Mouse (Mus musculus) stomach, embryonic 15.5 days (tissue): ENCODE data around the gene Rras2. TPM values are rescaled to one million over a fixed set of nuclear protein-coding genes. Genes with fewer than 3 reads are reported as not detected.
A peak's percentile ranks its signal among the peaks of the same experiment; 100 is the strongest.

Experiments used
- ATAC-seq: fragments of 200-750 bp; cut with Nextera tagmentation; 2 replicates; pipeline ENCODE4 v1.8.0; 2017; ENCODE audit warnings: low read depth, moderate number of reproducible peaks, moderate TSS enrichment; ENCODE audit not compliant: insufficient read depth, low FRiP score
- H3K27ac ChIP-seq: fragments of 300-500 bp; sonication (generic); 2 replicates; pipeline ENCODE4 v1.5.1; 2015; ENCODE audit warnings: mild to moderate bottlenecking, inconsistent platforms
- H3K27me3 ChIP-seq: fragments of 300-500 bp; sonication (generic); replicated peaks from 2 replicates; pipeline ENCODE4 v1.6.1; 2015; ENCODE audit warnings: inconsistent platforms
- H3K36me3 ChIP-seq: fragments of 300-500 bp; sonication (generic); 2 replicates; pipeline ENCODE4 v1.6.1; 2015; ENCODE audit warnings: inconsistent platforms
- H3K4me1 ChIP-seq: fragments of 300-500 bp; sonication (generic); 2 replicates; pipeline ENCODE4 v1.6.1; 2015; ENCODE audit warnings: inconsistent platforms
- H3K4me2 ChIP-seq: fragments of 300-500 bp; sonication (generic); 2 replicates; pipeline ENCODE4 v1.6.1; 2015; ENCODE audit warnings: mild to moderate bottlenecking, inconsistent platforms
- H3K4me3 ChIP-seq: fragments of 300-500 bp; sonication (generic); replicated peaks from 2 replicates; pipeline ENCODE4 v1.5.1; 2015; ENCODE audit warnings: inconsistent platforms
- H3K9ac ChIP-seq: fragments of 300-500 bp; sonication (generic); 2 replicates; pipeline ENCODE4 v1.6.1; 2015; ENCODE audit warnings: inconsistent platforms
- H3K9me3 ChIP-seq: fragments of 300-500 bp; sonication (generic); 2 replicates; pipeline ENCODE4 v1.6.1; 2016; ENCODE audit warnings: inconsistent platforms
- WGBS: fragments of 180-500 bp; shearing (Covaris S2); methylation state at CpG from one replicate; pipeline ENCODE4 v1.1.7; 2015; 5-methylcytosine and 5-hydroxymethylcytosine counted together
- polyA plus RNA-seq: library from polyadenylated mRNA; unstranded; fragments of >200 nt; fragmentation: Nextera tagmentation; extraction: Ambion mirVana; gene quantifications from 2 replicates; pipeline ENCODE4 v1.2.1, GENCODE M21; 2015

Rras2 gene
- polyA plus RNA-seq, 1 experiment from 2014 or later, result 28.5 TPM

DNA sequence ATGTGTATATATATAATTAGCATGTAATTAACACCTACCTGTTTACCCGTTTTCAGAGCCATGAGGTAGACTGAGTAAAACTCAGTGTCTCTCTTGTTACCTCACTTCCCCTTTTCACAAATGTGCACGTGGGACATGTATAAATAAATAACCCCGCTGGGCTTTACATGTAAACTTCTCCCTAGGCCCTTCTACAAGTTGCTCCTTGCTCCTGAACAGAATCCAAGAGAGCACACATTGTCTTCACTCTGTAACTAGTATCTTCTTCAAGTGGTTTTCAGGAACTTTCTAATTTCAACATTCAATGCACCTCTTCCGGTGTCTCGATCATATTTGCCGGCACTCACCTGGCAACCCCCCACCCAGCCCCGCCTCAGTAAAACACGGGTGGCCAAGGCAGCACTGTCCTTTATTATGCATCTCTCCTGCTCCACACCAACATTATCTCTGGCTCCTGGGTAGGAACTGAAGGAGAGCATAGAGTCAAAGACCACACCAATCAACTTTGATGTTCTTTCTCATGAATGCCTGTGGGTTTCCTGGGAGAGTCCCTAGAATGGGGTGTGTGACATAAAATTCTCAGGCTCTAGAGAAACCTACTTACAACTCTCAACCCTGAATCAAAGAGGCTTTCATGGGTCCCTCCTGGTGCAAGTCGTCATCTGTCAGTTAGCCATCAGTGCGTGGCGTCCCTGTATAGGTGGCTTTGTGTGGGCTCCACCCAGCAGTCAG lies 47.7 kb downstream of the Rras2 start:
- Histone ChIP-seq H3K4me1 (peaks cover 28% of the 10 kb centered on the region), H3K27me3 (no peaks in the 10 kb centered on the region), H3K4me2 (no peak overlapping the region), H3K36me3 (no peaks in the 10 kb centered on the region), H3K9me3 (no peaks in the 10 kb centered on the region), H3K4me3 (no peak overlapping the region), H3K9ac (no peak overlapping the region), H3K27ac (no peak overlapping the region)
- no peak for ATAC-seq
- WGBS, result 78% methylated on average over 11 of the region's 11 CpGs

- H3K9me3 ChIP-seq, result no peaks in the 10 kb centered on the region
- H3K9ac ChIP-seq, result no peak overlapping the region
- no peaks in the 10 kb centered on the region for H3K36me3 ChIP-seq
- no peak overlapping the region for H3K4me2 ChIP-seq
- H3K4me3 ChIP-seq, result no peak overlapping the region
- H3K27me3 ChIP-seq, result no peaks in the 10 kb centered on the region
- 79% methylated on average over 11 of the region's 11 CpGs for WGBS
- no peak overlapping the region for H3K27ac ChIP-seq
- no peak for ATAC-seq
- H3K4me1 ChIP-seq, result peaks cover 28% of the 10 kb centered on the region
Measured at GRCm38 (mm10) chr7:114068956-114069533, 48.5 kb downstream of the Rras2 start.

GRCm38 (mm10) chr7:114066529-114067178 lies 50.9 kb downstream of the Rras2 start:
- 6% methylated on average over 14 of the region's 14 CpGs for WGBS
- H3K4me1 ChIP-seq, result peaks cover 16% of the 10 kb centered on the region
- H3K27ac ChIP-seq, result peak overlapping the region; percentile 42
- H3K4me3 ChIP-seq, result peak overlapping the region; percentile 14
- H3K9ac ChIP-seq, result no peak overlapping the region
- no peaks in the 10 kb centered on the region for H3K36me3 ChIP-seq
- H3K27me3 ChIP-seq, result no peaks in the 10 kb centered on the region
- ATAC-seq, result peak; percentile 67; the same call in 1 of the 2 replicates
- H3K9me3 ChIP-seq, result no peaks in the 10 kb centered on the region
- H3K4me2 ChIP-seq, result peak overlapping the region; percentile 52

DNA sequence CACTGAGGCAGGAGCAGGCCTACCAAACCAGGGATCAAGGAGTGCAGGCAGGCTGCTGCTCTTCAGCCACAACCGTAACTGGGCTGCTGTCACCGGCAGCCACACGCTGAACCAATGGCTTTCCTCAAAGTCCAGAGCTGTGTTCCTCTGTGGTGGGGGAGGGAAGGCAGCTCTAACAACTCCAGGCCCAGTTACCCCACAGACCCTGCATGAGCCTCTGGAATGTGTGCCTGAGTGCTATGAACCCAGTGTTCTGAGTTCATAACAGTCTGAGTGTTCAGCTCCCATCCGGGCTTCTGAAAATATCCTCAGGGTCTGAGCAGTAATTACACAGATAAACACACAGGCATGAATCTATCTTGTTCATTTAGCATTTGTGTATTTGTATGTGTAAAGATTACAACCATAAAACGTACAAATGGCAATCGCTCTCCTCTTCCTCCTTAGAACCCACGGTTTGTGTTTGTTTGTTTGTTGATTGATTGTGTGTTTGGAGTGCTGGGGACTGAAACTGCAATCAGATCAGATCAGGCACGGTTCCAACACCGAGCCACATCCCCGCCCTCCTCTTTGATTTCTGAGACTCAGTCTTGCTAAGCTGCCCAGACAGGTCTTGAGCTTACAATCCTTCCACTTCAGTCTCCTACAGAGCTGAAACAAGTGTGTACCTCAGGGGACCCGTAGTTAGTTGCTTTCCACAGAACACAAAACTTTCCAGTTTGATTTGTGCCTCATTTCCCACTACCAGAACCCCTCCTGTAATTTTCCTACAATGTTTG lies 52.0 kb downstream of the Rras2 start:
- no peak for ATAC-seq
- H3K27ac ChIP-seq, result peak overlapping the region; percentile 42
- peaks cover 10% of the 10 kb centered on the region for H3K4me1 ChIP-seq
- H3K36me3 ChIP-seq, result no peaks in the 10 kb centered on the region
- no peaks in the 10 kb centered on the region for H3K27me3 ChIP-seq
- no peak overlapping the region for H3K9ac ChIP-seq
- no peak overlapping the region for H3K4me3 ChIP-seq
- peak overlapping the region; percentile 52 for H3K4me2 ChIP-seq
- 37% methylated on average over 11 of the region's 11 CpGs for WGBS
- no peaks in the 10 kb centered on the region for H3K9me3 ChIP-seq

DNA sequence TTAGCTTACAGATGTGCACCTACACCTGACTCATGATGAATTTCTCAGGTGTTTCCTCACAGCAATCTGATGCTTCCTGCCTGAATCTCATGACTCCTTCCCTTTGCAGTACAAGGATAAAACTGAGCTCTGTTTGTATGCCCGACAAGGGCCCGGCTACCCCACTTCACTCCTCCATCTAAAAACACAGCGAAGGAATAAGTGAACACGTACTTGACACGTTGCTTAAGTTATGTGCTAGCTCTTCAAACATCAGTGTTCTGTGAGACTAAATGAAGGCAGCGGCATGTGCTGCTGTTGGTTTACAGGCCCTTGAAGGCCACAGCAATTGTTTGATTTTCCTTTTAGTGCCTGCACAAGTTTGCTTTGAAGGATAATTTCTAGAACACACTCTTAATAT lies 53.6 kb downstream of the Rras2 start:
- no peak overlapping the region for H3K4me3 ChIP-seq
- H3K9me3 ChIP-seq, result no peaks in the 10 kb centered on the region
- H3K27ac ChIP-seq, result 0 out of 2 replicates have a peak overlapping the region, but pooled peaks have one; percentile 48
- H3K27me3 ChIP-seq, result no peaks in the 10 kb centered on the region
- no peaks in the 10 kb centered on the region for H3K36me3 ChIP-seq
- no peak for ATAC-seq
- 71% methylated on average over 6 of the region's 6 CpGs for WGBS
- H3K4me1 ChIP-seq, result peaks cover 10% of the 10 kb centered on the region
- no peak overlapping the region for H3K9ac ChIP-seq
- no peak overlapping the region for H3K4me2 ChIP-seq

- ATAC-seq, result peak; percentile 54; the same call in 1 of the 2 replicates
- no peaks in the 10 kb centered on the region for H3K36me3 ChIP-seq
- no peaks in the 10 kb centered on the region for H3K27me3 ChIP-seq
- 0 out of 2 replicates have a peak overlapping the region, but pooled peaks have one; percentile 48 for H3K27ac ChIP-seq
- H3K4me3 ChIP-seq, result no peak overlapping the region
- 34% methylated on average over 8 of the region's 8 CpGs for WGBS
- H3K9me3 ChIP-seq, result no peaks in the 10 kb centered on the region
- peaks cover 10% of the 10 kb centered on the region for H3K4me1 ChIP-seq
- H3K9ac ChIP-seq, result no peak overlapping the region
- H3K4me2 ChIP-seq, result no peak overlapping the region
Measured at GRCm38 (mm10) chr7:114063534-114063933, 54.0 kb downstream of the Rras2 start.

DNA sequence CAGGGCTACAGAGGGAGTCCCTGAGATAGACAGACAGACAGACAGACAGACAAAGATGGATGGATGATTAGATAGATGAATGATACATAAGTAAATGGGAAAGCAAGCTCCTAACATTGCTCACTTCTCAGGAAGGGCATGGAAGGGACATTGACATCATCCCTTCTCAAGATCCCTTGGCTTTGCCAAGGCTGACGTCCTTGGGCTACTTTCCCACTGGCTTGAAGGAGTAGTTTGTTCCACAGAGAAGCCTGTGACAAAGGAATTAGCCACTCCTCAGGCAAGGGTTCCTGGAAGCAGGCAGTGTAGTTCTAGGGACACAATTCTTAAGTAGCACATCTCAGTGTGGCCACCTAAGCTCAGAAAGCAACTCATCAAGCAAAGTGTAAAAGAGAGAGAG lies 55.1 kb downstream of the Rras2 start:
- H3K9ac ChIP-seq, result no peak overlapping the region
- no peaks in the 10 kb centered on the region for H3K27me3 ChIP-seq
- H3K4me3 ChIP-seq, result no peak overlapping the region
- 57% methylated on average over 1 of the region's 1 CpGs for WGBS
- no peaks in the 10 kb centered on the region for H3K36me3 ChIP-seq
- H3K4me2 ChIP-seq, result no peak overlapping the region
- no peak for ATAC-seq
- no peak overlapping the region for H3K27ac ChIP-seq
- H3K9me3 ChIP-seq, result no peaks in the 10 kb centered on the region
- H3K4me1 ChIP-seq, result peaks cover 10% of the 10 kb centered on the region

DNA sequence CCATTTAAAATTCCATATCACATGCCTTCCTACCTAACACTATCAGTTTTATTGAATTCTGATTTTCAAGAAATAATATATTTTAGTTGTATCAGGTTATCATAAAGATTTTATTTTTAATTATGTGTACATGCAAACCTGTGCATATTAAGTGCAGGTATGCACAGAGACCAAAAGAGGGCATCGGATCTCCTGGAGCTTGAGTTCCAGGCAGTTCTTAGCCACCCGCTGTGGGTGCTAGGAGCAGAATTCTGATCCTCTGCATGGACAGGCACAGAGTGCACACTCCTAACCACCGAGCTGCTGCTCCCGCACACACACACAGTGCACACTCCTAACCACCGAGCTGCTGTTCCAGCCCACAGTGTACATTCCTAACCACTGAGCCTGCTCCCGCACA lies 57.1 kb downstream of the Rras2 start:
- Histone ChIP-seq H3K27ac (no peak overlapping the region), H3K36me3 (no peaks in the 10 kb centered on the region), H3K9me3 (no peaks in the 10 kb centered on the region), H3K4me1 (peaks cover 3% of the 10 kb centered on the region), H3K9ac (no peak overlapping the region), H3K4me3 (no peak overlapping the region), H3K4me2 (no peak overlapping the region), H3K27me3 (no peaks in the 10 kb centered on the region)
- no peak for ATAC-seq
- WGBS, result 94% methylated on average over 6 of the region's 6 CpGs

GRCm38 (mm10) chr7:114058927-114059441 lies 58.6 kb downstream of the Rras2 start:
- Histone ChIP-seq H3K36me3 (no peaks in the 10 kb centered on the region), H3K4me1 (no peaks in the 10 kb centered on the region), H3K9me3 (no peaks in the 10 kb centered on the region), H3K4me2 (no peak overlapping the region), H3K27me3 (no peaks in the 10 kb centered on the region), H3K4me3 (no peak overlapping the region), H3K9ac (no peak overlapping the region), H3K27ac (no peak overlapping the region)
- no peak for ATAC-seq
- WGBS, result 82% methylated on average over 6 of the region's 6 CpGs

DNA sequence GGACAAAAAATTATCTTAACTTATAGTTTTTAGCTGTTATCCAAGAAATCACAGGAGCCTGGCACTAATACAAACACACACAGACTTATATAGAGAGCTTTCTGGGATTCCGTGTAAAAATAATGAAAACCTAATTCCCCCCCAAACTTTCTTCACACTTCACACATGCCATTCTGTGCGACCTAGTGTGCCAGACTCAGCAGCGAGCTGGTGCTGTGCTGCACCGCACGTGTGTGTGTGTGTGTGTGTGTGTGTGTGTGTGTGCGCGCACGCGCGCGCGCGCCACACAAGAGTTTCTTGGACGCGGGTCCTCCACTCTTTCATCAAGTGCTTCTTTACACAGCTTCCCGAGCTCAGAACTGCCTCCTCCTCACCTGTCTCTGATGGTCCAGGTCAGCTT lies 59.4 kb downstream of the Rras2 start:
- Histone ChIP-seq H3K4me1 (no peaks in the 10 kb centered on the region), H3K36me3 (no peaks in the 10 kb centered on the region), H3K27me3 (no peaks in the 10 kb centered on the region), H3K4me3 (no peak overlapping the region), H3K27ac (no peak overlapping the region), H3K9me3 (no peaks in the 10 kb centered on the region), H3K9ac (no peak overlapping the region), H3K4me2 (no peak overlapping the region)
- WGBS, result 85% methylated on average over 16 of the region's 16 CpGs
- no peak for ATAC-seq

GRCm38 (mm10) chr7:114053720-114054119 lies 63.9 kb downstream of the Rras2 start:
- Histone ChIP-seq H3K4me3 (no peak overlapping the region), H3K4me2 (no peak overlapping the region), H3K9me3 (no peaks in the 10 kb centered on the region), H3K36me3 (no peaks in the 10 kb centered on the region), H3K27me3 (no peaks in the 10 kb centered on the region), H3K9ac (no peak overlapping the region), H3K4me1 (peaks cover 3% of the 10 kb centered on the region; the same call in 1 of the 2 replicates), H3K27ac (no peak overlapping the region)
- ATAC-seq, result no peak
- WGBS, result 57% methylated on average over 4 of the region's 4 CpGs
